Mouse (Mus musculus) G1E (cell line): ENCODE results near the gene Txnrd2.

Experiments used
- CTCF ChIP-seq: IDR thresholded peaks from 2 replicates; pipeline ENCODE4 v1.5.1; 2012; ENCODE audit warnings: low read depth, low read length, inconsistent platforms, mixed read lengths
- TAL1 ChIP-seq: conservative IDR thresholded peaks from 2 replicates; pipeline ENCODE4 v1.6.1; 2012; ENCODE audit warnings: low read depth, low read length, inconsistent platforms, mixed read lengths

- TF ChIP-seq CTCF: no peak
- no peak for TF ChIP-seq TAL1
Observed at GRCm38 (mm10) chr16:18386972-18387371, 39.2 kb upstream of the Txnrd2 start.
